Mouse (Mus musculus): ENCODE measurements around the gene Tbata. TPM values are rescaled to one million over a fixed set of nuclear protein-coding genes. Genes with fewer than 3 reads are reported as not detected.

Gene Tbata
- total and polyA plus RNA-seq, 2 experiments from 2014 or later: 1.2 to 4.7 TPM

DNA sequence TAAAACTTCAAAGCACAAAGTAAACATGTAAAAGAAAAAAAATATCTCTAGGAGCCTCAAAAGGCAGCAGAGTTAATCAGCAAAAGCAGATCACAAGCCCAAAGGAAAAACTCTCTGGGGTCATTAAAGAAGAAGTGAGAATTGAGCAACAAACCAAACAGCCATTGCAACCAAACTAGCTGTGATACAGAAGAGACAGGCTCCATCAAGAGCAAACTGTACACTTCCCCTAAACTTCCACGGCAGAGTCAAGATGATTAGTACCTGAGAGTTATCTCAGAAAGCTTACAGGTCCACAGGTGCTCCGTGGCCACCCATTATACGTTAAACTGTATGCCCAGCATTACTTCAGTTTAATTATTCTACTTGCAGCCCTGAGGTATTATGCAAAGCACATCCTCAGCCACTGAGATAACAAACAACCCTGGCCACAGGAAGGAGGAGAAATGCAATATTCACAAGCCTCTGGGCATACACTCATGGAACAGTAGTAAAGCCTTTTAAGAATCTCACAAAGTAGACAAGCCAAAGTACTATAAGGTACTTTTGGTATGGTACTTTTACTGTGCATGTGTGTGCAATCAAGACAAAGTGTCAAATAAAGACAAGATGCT is 36.4 kb upstream of the Tbata start:
- Histone ChIP-seq H3K4me1 (ENCODE audit: insufficient read depth) (no peaks in the 10 kb centered on the region), H3K27me3 (ENCODE audit: insufficient read depth, low read length) (no peaks in the 10 kb centered on the region), H3K27ac (ENCODE audit: low read depth, low read length) (no peak overlapping the region), H3K36me3 (ENCODE audit: insufficient read depth) (peaks cover 2% of the 10 kb centered on the region; the same call in 1 of the 2 replicates), H3K4me3 (ENCODE audit: low read depth, low read length) (no peak overlapping the region), H3K9ac (no peak overlapping the region), H3K9me3 (ENCODE audit: low read length) (no peaks in the 10 kb centered on the region), H3K4me2 (ENCODE audit: low read depth) (no peak overlapping the region)
- no peak for TF ChIP-seq CTCF (IDR thresholded peaks at IDR 0.05; ENCODE audit: low read depth)
- no peak for ATAC-seq
- WGBS: 72% methylated on average over 3 of the region's 3 CpGs
- DNase-seq: no peak

DNA sequence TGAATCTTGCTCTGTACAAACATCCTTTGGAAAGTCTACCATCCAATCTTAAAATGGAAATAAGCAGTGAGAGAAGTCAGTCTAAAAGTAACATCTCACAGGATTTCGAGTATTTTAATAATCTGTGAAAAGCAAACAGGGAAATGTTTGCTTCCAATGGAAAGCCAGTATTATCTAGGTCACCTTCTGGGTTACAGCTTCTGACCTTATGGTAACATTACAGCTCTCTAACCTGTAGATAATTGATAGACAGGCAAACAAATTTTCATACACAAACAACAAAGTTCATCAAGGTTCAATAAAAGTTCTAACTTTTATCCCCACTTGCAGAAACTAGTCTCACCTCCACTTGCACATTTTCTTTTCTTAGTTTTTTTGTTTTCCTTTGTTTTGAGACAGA is 34.2 kb upstream of the Tbata start:
- peaks cover 3% of the 10 kb centered on the region; the same call in 1 of the 2 replicates for H3K36me3 ChIP-seq (ENCODE audit: insufficient read depth)
- no peaks in the 10 kb centered on the region for H3K27me3 ChIP-seq (ENCODE audit: insufficient read depth, low read length)
- H3K4me1 ChIP-seq (ENCODE audit: insufficient read depth): no peaks in the 10 kb centered on the region
- H3K4me3 ChIP-seq (ENCODE audit: low read depth, low read length): no peak overlapping the region
- no peak overlapping the region for H3K9ac ChIP-seq
- WGBS: 74% methylated on average over 1 of the region's 1 CpGs
- DNase-seq (no peak), ATAC-seq (no peak)
- TF ChIP-seq CTCF (IDR thresholded peaks at IDR 0.05; ENCODE audit: low read depth): no peak
- no peak overlapping the region for H3K27ac ChIP-seq (ENCODE audit: low read depth, low read length)
- H3K4me2 ChIP-seq (ENCODE audit: low read depth): no peak overlapping the region
- H3K9me3 ChIP-seq (ENCODE audit: low read length): no peaks in the 10 kb centered on the region

DNA sequence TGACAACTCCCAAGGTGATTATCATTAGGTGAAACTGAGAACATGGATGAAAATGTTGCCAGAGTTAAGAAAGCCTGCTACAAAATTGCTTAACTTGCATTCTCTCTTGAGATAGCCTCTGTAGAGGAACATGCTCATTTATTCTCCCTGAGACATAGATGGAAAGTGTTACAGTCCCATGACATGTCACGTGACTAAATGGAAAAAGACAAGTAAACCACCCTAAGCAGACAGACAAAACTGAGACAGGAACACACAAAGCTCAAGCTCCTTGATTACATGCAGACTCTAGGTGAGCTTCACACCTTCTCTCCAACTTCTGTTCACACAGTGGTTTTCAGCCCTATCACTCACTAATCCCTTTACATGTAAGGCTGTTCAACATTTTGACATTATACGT is 28.4 kb upstream of the Tbata start:
- Histone ChIP-seq H3K9ac (no peak overlapping the region), H3K4me2 (ENCODE audit: low read depth) (no peak overlapping the region), H3K4me3 (ENCODE audit: low read depth, low read length) (no peak overlapping the region), H3K9me3 (ENCODE audit: low read length) (no peaks in the 10 kb centered on the region), H3K27ac (ENCODE audit: low read depth, low read length) (no peak overlapping the region), H3K27me3 (ENCODE audit: insufficient read depth, low read length) (no peaks in the 10 kb centered on the region), H3K36me3 (ENCODE audit: insufficient read depth) (0 out of 2 replicates have a peak, but pooled peaks cover 3% of the 10 kb centered on the region), H3K4me1 (ENCODE audit: insufficient read depth) (no peaks in the 10 kb centered on the region)
- DNase-seq (no peak), ATAC-seq (no peak)
- 92% methylated on average over 2 of the region's 2 CpGs for WGBS
- TF ChIP-seq CTCF (IDR thresholded peaks at IDR 0.05; ENCODE audit: low read depth): no peak

DNA sequence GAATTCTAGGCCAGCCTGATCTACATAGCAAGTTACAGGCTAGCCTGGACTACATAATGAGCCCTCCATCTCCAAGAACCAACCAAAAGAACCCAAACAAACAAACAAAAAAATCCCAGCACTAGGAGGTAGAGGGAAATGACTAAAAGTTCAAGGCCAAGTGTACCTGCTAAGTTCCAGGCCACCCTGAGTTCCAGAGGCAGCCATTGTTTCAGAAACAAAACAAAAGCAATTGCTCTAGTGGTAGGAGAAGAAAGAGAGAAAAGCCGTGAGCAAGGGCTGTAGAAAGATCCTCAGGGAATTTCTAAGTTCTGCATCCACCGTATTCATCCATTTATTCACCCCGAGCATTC is 26.0 kb upstream of the Tbata start:
- peak overlapping the region; percentile 78 for H3K9ac ChIP-seq
- peak overlapping the region; percentile 94 for H3K27ac ChIP-seq (ENCODE audit: low read depth, low read length)
- DNase-seq (no peak), ATAC-seq (no peak)
- H3K4me2 ChIP-seq (ENCODE audit: low read depth): peak overlapping the region; percentile 82
- H3K4me1 ChIP-seq (ENCODE audit: insufficient read depth): no peaks in the 10 kb centered on the region
- H3K27me3 ChIP-seq (ENCODE audit: insufficient read depth, low read length): no peaks in the 10 kb centered on the region
- no peaks in the 10 kb centered on the region for H3K9me3 ChIP-seq (ENCODE audit: low read length)
- TF ChIP-seq CTCF (IDR thresholded peaks at IDR 0.05; ENCODE audit: low read depth): no peak
- 2% methylated on average over 3 of the region's 3 CpGs for WGBS
- 0 out of 2 replicates have a peak, but pooled peaks cover 3% of the 10 kb centered on the region for H3K36me3 ChIP-seq (ENCODE audit: insufficient read depth)
- H3K4me3 ChIP-seq (ENCODE audit: low read depth, low read length): peak overlapping the region; percentile 79

DNA sequence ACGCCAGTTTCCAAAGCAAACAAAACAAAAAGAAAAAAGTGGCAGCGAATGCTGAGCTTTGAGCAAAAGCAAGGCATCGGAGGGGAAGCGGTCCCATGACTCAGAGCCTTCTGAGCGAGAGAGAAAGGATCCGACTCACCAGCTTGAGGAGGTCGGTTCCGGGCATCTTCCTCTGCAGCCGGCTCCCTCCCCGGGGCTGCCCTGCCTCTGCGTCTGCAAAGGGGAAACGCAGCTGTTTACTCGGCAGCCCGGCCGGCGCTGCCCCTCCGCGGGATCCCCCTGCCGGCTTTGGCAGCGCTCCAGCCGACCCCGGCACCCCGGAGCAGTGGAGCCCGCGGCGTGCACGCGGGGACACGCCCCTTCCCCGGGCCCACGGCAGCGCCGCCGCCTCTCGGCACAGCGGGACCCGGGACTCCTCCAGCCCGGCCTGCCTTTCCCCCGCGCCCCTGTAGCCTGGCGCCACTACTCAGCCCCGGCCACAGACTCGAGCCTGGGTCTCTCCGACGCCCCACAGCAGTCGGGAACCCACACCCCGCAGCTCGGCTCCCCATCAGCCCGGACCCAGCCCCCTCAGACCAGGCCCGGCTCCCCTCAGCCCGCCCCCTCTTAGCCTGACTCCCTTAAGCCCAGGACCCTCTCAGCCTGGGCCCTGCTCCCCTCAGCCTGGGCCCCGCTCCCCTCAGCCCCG is 25.5 kb upstream of the Tbata start:
- Histone ChIP-seq H3K9ac (peak overlapping the region; percentile 78), H3K4me3 (ENCODE audit: low read depth, low read length) (peak overlapping the region; percentile 79), H3K27ac (ENCODE audit: low read depth, low read length) (peak overlapping the region; percentile 94), H3K9me3 (ENCODE audit: low read length) (no peaks in the 10 kb centered on the region), H3K4me1 (ENCODE audit: insufficient read depth) (no peaks in the 10 kb centered on the region), H3K4me2 (ENCODE audit: low read depth) (peak overlapping the region; percentile 82), H3K36me3 (ENCODE audit: insufficient read depth) (no peaks in the 10 kb centered on the region), H3K27me3 (ENCODE audit: insufficient read depth, low read length) (no peaks in the 10 kb centered on the region)
- TF ChIP-seq CTCF (IDR thresholded peaks at IDR 0.05; ENCODE audit: low read depth): no peak
- peak; percentile 35 for ATAC-seq
- DNase-seq: peak; percentile 68
- WGBS: 2% methylated on average over 37 of the region's 53 CpGs

DNA sequence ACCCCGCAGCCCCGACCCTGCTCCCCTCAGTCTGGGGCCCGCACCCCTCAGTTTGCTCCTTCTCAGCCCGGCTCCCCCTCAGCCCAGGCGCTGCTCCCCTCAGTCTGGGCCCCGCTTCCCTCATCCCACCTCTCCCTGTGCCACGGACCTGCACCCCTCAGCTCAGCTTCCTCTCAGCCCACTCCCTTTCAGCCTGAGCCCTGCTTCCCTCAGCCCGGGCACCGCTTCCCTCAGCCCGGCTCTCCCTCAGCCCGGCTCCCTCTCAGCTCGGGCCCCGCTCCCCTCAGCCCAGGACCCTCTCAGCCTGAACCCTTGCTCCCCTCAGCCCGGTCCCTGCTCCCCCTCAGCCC is 25.0 kb upstream of the Tbata start:
- peak; percentile 44; the same call in 1 of the 2 replicates for ATAC-seq
- WGBS: 1% methylated on average over 14 of the region's 14 CpGs
- no peak for TF ChIP-seq CTCF (IDR thresholded peaks at IDR 0.05; ENCODE audit: low read depth)
- peak overlapping the region; percentile 79 for H3K4me3 ChIP-seq (ENCODE audit: low read depth, low read length)
- H3K4me2 ChIP-seq (ENCODE audit: low read depth): peak overlapping the region; percentile 82
- DNase-seq: peak; percentile 18
- no peaks in the 10 kb centered on the region for H3K4me1 ChIP-seq (ENCODE audit: insufficient read depth)
- H3K27me3 ChIP-seq (ENCODE audit: insufficient read depth, low read length): no peaks in the 10 kb centered on the region
- peak overlapping the region; percentile 78 for H3K9ac ChIP-seq
- H3K27ac ChIP-seq (ENCODE audit: low read depth, low read length): peak overlapping the region; percentile 94
- H3K9me3 ChIP-seq (ENCODE audit: low read length): no peaks in the 10 kb centered on the region
- no peaks in the 10 kb centered on the region for H3K36me3 ChIP-seq (ENCODE audit: insufficient read depth)

Data from forebrain, postnatal 0 days (tissue).